Mouse (Mus musculus): ENCODE measurements at regions not wholly inside any gene's neighbourhood (a gene's known extent, or its start where the extent isn't known, plus 50 kb on each side); places are given as distances from the start of the nearest gene placed in this dataset.

- TF ChIP-seq POLR2A (IDR thresholded peaks at IDR 0.05; ENCODE audit: low read depth, low read length) = no peak
- TF ChIP-seq CTCF (IDR thresholded peaks at IDR 0.05; ENCODE audit: borderline replicate concordance, insufficient read depth, low read length) = no peak
Measured at GRCm38 (mm10) chr12:98043436-98043835, 215.8 kb downstream of the Galc start.
